Mouse (Mus musculus): ENCODE data around the gene Tac2.

DNA sequence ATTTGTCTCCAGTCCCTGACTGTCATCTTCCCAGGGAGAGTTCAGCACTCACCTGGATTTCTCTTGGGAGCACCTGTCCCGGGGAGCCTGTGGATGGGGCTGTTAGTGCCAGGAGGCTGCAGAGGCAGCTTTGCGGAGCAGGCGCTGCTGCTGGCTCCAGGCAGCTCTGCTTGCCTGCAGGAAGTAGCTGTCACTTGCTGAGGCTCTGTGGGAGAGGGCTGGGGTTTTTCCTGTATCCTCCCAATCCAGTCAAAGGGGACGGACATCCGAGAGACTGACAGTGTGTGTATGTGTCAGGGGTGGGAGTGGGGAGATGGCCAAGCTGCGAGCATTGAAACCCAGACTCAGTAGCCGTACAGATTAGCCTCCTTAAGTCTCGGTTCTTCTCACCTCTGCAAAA lies 27.3 kb downstream of the Tac2 start, which contains the start of gene Gpr182:
- TF ChIP-seq POLR2AphosphoS5 (IDR thresholded peaks at IDR 0.05; ENCODE audit: borderline replicate concordance, low read depth, low read length) (no peak), MYC (IDR thresholded peaks at IDR 0.05; ENCODE audit: low read depth, low read length) (no peak)
